In genomic region chr2:125738718-125739117, GRCm38 (mm10) we compare ENCODE assay signal across 28 mouse cellular contexts. TPM values are rescaled to one million over a fixed set of nuclear protein-coding genes. Genes with fewer than 3 reads are reported as not detected.
DNase-seq lines count a peak whose midpoint lies in the region; ATAC-seq and TF ChIP-seq lines count a peak whose summit lies in the region.
"Had no signal": no experiment of that assay in that cellular context is flagged by ENCODE, and none has a peak within 500 bp of the region (broad histone marks: within the 10 kb centered on the region; RNA-seq: fewer than 3 reads in every experiment).

No protein-coding gene starts in this region.

- no peak for TF ChIP-seq EP300 in heart, postnatal 0 days (IDR thresholded peaks at IDR 0.05; ENCODE audit: low read depth)
- TF ChIP-seq EP300 in MEL (IDR thresholded peaks at IDR 0.05; ENCODE audit: low read depth in 1 of 2, low read length in 2 of 2): no peak

- WGBS in heart, postnatal 0 days: 64% methylated on average over 5 of the region's 5 CpGs

- H3K79me2 ChIP-seq in MEL (ENCODE audit: control insufficient read depth, insufficient read depth, low read length, poor library complexity): no peaks in the 10 kb centered on the region

- TF ChIP-seq CTCF in heart, postnatal 0 days (IDR thresholded peaks at IDR 0.05; ENCODE audit: low read depth): 0 out of 2 replicates have a peak, but pooled peaks have one; percentile 12
- peak; percentile 43 for TF ChIP-seq CTCF in layer of hippocampus, adult 2 months (conservative IDR thresholded peaks at IDR 0.05)
- TF ChIP-seq CTCF in MEL (IDR thresholded peaks at IDR 0.05 in 2 of 3, conservative IDR thresholded peaks at IDR 0.05 in 1 of 3; ENCODE audit: control insufficient read depth in 1 of 3, insufficient read depth in 1 of 3, low read depth in 2 of 3, low read length in 3 of 3, poor library complexity in 1 of 3, severe bottlenecking in 1 of 3): peak in 1 of 3 experiments; percentile 21; a peak in 1 of 6 replicates
- TF ChIP-seq CTCF in cortical plate, adult 2 months (IDR thresholded peaks at IDR 0.05; ENCODE audit: extremely low read depth, insufficient read depth, low read length): 0 out of 2 replicates have a peak, but pooled peaks have one; percentile 7

- TF ChIP-seq POLR2A in MEL (IDR thresholded peaks at IDR 0.05; ENCODE audit: control insufficient read depth in 1 of 2, insufficient read depth in 1 of 2, low read depth in 1 of 2, low read length in 2 of 2, poor library complexity in 1 of 2): no peak
- TF ChIP-seq POLR2A in cortical plate, adult 2 months (IDR thresholded peaks at IDR 0.05; ENCODE audit: extremely low read depth, insufficient read depth, low read length): no peak

- H3K36me3 ChIP-seq in heart, postnatal 0 days (replicated peaks; ENCODE audit: control insufficient read depth, insufficient read depth, low read length): peaks cover 49% of the 10 kb centered on the region
- no peaks in the 10 kb centered on the region; a peak in 2 of 4 replicates for H3K36me3 ChIP-seq in MEL (ENCODE audit: control insufficient read depth in 1 of 2, insufficient read depth in 2 of 2, low read length in 2 of 2)

- no peak overlapping the region for H3K9ac ChIP-seq in heart, postnatal 0 days (replicated peaks; ENCODE audit: low read depth, low read length)
- no peak overlapping the region for H3K9ac ChIP-seq in MEL (ENCODE audit: control insufficient read depth, low read depth, low read length, poor library complexity, severe bottlenecking)
- H3K9ac ChIP-seq: forebrain, embryonic 15.5 days; hindbrain, embryonic 14.5 days; limb, embryonic 15.5 days; liver, embryonic 14.5 days; lung, embryonic 15.5 days; midbrain, embryonic 12.5 days; neural tube, embryonic 13.5 days had no signal

- no peak for DNase-seq in heart, postnatal 0 days (ENCODE audit: low spot score)
- DNase-seq in heart, postnatal 25 days (ENCODE audit: low spot score): no peak
- DNase-seq in layer of hippocampus, adult 2 months (ENCODE audit: low spot score in 2 of 2): no peak
- no peak for DNase-seq in layer of hippocampus, adult 11-12 months (ENCODE audit: low spot score)
- DNase-seq in MEL (ENCODE audit: low read depth, low spot score): no peak
- DNase-seq: adrenal gland, adult 2 months; adrenal gland, postnatal 36 days; B cell, adult 2 months; cerebellum, adult 2 months; cerebellum, postnatal 14 days; gastrocnemius, postnatal 10 days; heart, postnatal 4 days; kidney, adult 9 months; kidney, postnatal 25 days; lung, postnatal 36 days; right cerebral cortex, postnatal 4 days; thymus, adult 2 months had no signal

- intact Hi-C loops in heart, postnatal 25 days (cut with DNase I): no loop called here

- H3K4me1 ChIP-seq in heart, postnatal 0 days (ENCODE audit: control insufficient read depth, insufficient read depth): no peaks in the 10 kb centered on the region
- H3K4me1 ChIP-seq in MEL (ENCODE audit: control insufficient read depth in 1 of 2, insufficient read depth in 2 of 2, low read length in 2 of 2): peaks cover 0 to 5% of the 10 kb centered on the region in 2 experiments; a peak in 1 of 4 replicates
- H3K4me1 ChIP-seq in cortical plate, adult 2 months (ENCODE audit: control insufficient read depth, insufficient read depth, low read length): no peaks in the 10 kb centered on the region; the same call in 1 of the 2 replicates
- H3K4me1 ChIP-seq: forebrain, embryonic 15.5 days; limb, embryonic 15.5 days; lung, embryonic 15.5 days; midbrain, embryonic 12.5 days; neural tube, embryonic 13.5 days had no signal

- no peak overlapping the region for H3K4me3 ChIP-seq in heart, postnatal 0 days (ENCODE audit: low read depth, low read length)
- no peak overlapping the region for H3K4me3 ChIP-seq in layer of hippocampus, adult 2 months
- no peak overlapping the region for H3K4me3 ChIP-seq in MEL (ENCODE audit: control insufficient read depth in 1 of 2, insufficient read depth in 1 of 2, low read depth in 2 of 2, low read length in 2 of 2)
- no peak overlapping the region for H3K4me3 ChIP-seq in cortical plate, adult 2 months (ENCODE audit: insufficient read depth, low read length)
- H3K4me3 ChIP-seq: forebrain, embryonic 15.5 days; limb, embryonic 10.5 days; limb, embryonic 15.5 days; lung, embryonic 15.5 days; midbrain, embryonic 12.5 days; neural tube, embryonic 13.5 days had no signal

- no peak overlapping the region for H3K27ac ChIP-seq in heart, postnatal 0 days (ENCODE audit: low read depth)
- H3K27ac ChIP-seq in layer of hippocampus, adult 2 months: no peak overlapping the region
- no peak overlapping the region for H3K27ac ChIP-seq in MEL (ENCODE audit: control insufficient read depth, low read depth, low read length)
- no peak overlapping the region for H3K27ac ChIP-seq in cortical plate, adult 2 months (ENCODE audit: insufficient read depth, low read length)
- H3K27ac ChIP-seq: forebrain, embryonic 15.5 days; hindbrain, embryonic 14.5 days; limb, embryonic 10.5 days; limb, embryonic 15.5 days; liver, embryonic 14.5 days; lung, embryonic 15.5 days; midbrain, embryonic 12.5 days; neural tube, embryonic 13.5 days had no signal

- H3K27me3 ChIP-seq in heart, postnatal 0 days (ENCODE audit: control insufficient read depth, insufficient read depth, low read length): no peaks in the 10 kb centered on the region
- no peaks in the 10 kb centered on the region for H3K27me3 ChIP-seq in MEL (ENCODE audit: control insufficient read depth in 1 of 2, insufficient read depth in 2 of 2, low read length in 2 of 2)
- H3K27me3 ChIP-seq: forebrain, embryonic 15.5 days; limb, embryonic 15.5 days; lung, embryonic 15.5 days; midbrain, embryonic 12.5 days; neural tube, embryonic 13.5 days had no signal

- H3K9me3 ChIP-seq in heart, postnatal 0 days (replicated peaks; ENCODE audit: control insufficient read depth, low read length): no peaks in the 10 kb centered on the region
- no peaks in the 10 kb centered on the region for H3K9me3 ChIP-seq in MEL (replicated peaks; ENCODE audit: insufficient read depth, low read length)
- H3K9me3 ChIP-seq: forebrain, embryonic 15.5 days; limb, embryonic 10.5 days; limb, embryonic 15.5 days; lung, embryonic 15.5 days; midbrain, embryonic 12.5 days; neural tube, embryonic 13.5 days had no signal

- no peak overlapping the region for H3K4me2 ChIP-seq in heart, postnatal 0 days (ENCODE audit: low read depth, low read length)
- H3K4me2 ChIP-seq: forebrain, embryonic 15.5 days; hindbrain, embryonic 14.5 days; limb, embryonic 15.5 days; lung, embryonic 15.5 days; midbrain, embryonic 12.5 days; neural tube, embryonic 13.5 days had no signal

- TF ChIP-seq RAD21 in MEL (IDR thresholded peaks at IDR 0.05; ENCODE audit: low read depth, low read length): no peak

- no peak for ATAC-seq in heart, postnatal 0 days (ENCODE audit: insufficient read depth, low read depth)
- ATAC-seq: activated CD4-positive, CD25-positive, alpha-beta regulatory T cell, adult 4 months; forebrain, embryonic 15.5 days; inflammation-experienced regulatory T-cells, adult 6 months had no signal

TF ChIP-seq in MEL, 35 proteins besides CTCF, POLR2A, EP300 and RAD21:
- peak; percentile 9; the same call in 1 of the 2 replicates for TF ChIP-seq SMC3 (IDR thresholded peaks at IDR 0.05; ENCODE audit: low read depth, low read length)
- no peak for TF ChIP-seq E2F4 (IDR thresholded peaks at IDR 0.05; ENCODE audit: borderline replicate concordance, low read depth, low read length)

RNA-seq across cellular contexts. Expression of gene Shc4, which starts 14.8 kb away (rescaled TPM):
- total RNA-seq in heart, postnatal 0 days (2014; rRNA removed; ENCODE audit: low replicate concordance): 1.2 and 4.4 TPM in 2 replicates
- polyA plus RNA-seq in heart, postnatal 0 days (2015; fragmentation: Nextera tagmentation; extraction: Ambion mirVana): 0.44 and 0.49 TPM in 2 replicates
- under 1 TPM; 0.42 to 0.49 TPM for total RNA-seq in heart, postnatal 25 days (2021)
- total RNA-seq in layer of hippocampus, adult 2 months (2021): 1 to 10 TPM; 4.1 to 4.2 TPM
- 1.1 and 1.3 TPM in 2 replicates for total RNA-seq in MEL (2012; rRNA removed)
- polyA plus RNA-seq in MEL (2012; ENCODE audit: insufficient read depth in 1 of 2, insufficient read length in 2 of 2, low read depth in 1 of 2, low replicate concordance in 2 of 2, missing spikeins in 1 of 2): under 1 TPM in 1 of 2 experiments, not detected in 1; 0.38 TPM
- polyA plus RNA-seq in cortical plate, adult 2 months (2012; rRNA removed): 3.5 and 3.7 TPM in 2 replicates

RNA-seq across cellular contexts. Expression of gene Secisbp2l, which starts 44.0 kb away (rescaled TPM):
- total RNA-seq in heart, postnatal 0 days (2014; rRNA removed; ENCODE audit: low replicate concordance): 15.6 and 44.3 TPM in 2 replicates
- 9.9 and 10.5 TPM in 2 replicates for polyA plus RNA-seq in heart, postnatal 0 days (2015; fragmentation: Nextera tagmentation; extraction: Ambion mirVana)
- 10 to 100 TPM; 26.3 to 28.6 TPM for total RNA-seq in heart, postnatal 25 days (2021)
- 10 to 100 TPM; 94.4 to 97.7 TPM for total RNA-seq in layer of hippocampus, adult 2 months (2021)
- 7.3 and 7.6 TPM in 2 replicates for total RNA-seq in MEL (2012; rRNA removed)
- polyA plus RNA-seq in MEL (2012; ENCODE audit: insufficient read depth in 1 of 2, insufficient read length in 2 of 2, low read depth in 1 of 2, low replicate concordance in 2 of 2, missing spikeins in 1 of 2): 10 to 100 TPM in 1 of 2 experiments, not detected in 1; 10.9 TPM
- 35.6 and 38.2 TPM in 2 replicates for polyA plus RNA-seq in cortical plate, adult 2 months (2012; rRNA removed)
